Mouse (Mus musculus): ENCODE data around the gene Grin2d. TPM values are rescaled to one million over a fixed set of nuclear protein-coding genes. Genes with fewer than 3 reads are reported as not detected.

The Grin2d gene
- polyA plus RNA-seq, 1 experiment = 0.65 TPM

- Histone ChIP-seq H3K4me2 (ENCODE audit: low read depth) (no peak overlapping the region), H3K79me2 (ENCODE audit: control insufficient read depth, insufficient read depth) (no peaks in the 10 kb centered on the region), H3ac (ENCODE audit: control insufficient read depth, insufficient read length) (no peak overlapping the region), H3K27me3 (ENCODE audit: control insufficient read depth, insufficient read depth, insufficient read length) (no peaks in the 10 kb centered on the region), H3K4me3 (no peak overlapping the region), H3K36me3 (ENCODE audit: control insufficient read depth, insufficient read depth) (peaks cover 12% of the 10 kb centered on the region)
- no peak for TF ChIP-seq MYOD1 (IDR thresholded peaks at IDR 0.05; ENCODE audit: control insufficient read depth in 1 of 3, insufficient read length in 2 of 3, low read depth in 2 of 3)
- TF ChIP-seq POLR2AphosphoS2 (IDR thresholded peaks at IDR 0.05; ENCODE audit: insufficient read length, low read depth) = peak; percentile 32
These were observed 9.1 kb upstream of the Grin2d start for GRCm38 (mm10) chr7:45887246-45887645.

- Histone ChIP-seq H3K4me3 (no peak overlapping the region), H3K79me2 (ENCODE audit: control insufficient read depth, insufficient read depth) (no peaks in the 10 kb centered on the region), H3K4me2 (ENCODE audit: low read depth) (no peak overlapping the region), H3K27me3 (ENCODE audit: control insufficient read depth, insufficient read depth, insufficient read length) (no peaks in the 10 kb centered on the region), H3K36me3 (ENCODE audit: control insufficient read depth, insufficient read depth) (peaks cover 33% of the 10 kb centered on the region), H3ac (ENCODE audit: control insufficient read depth, insufficient read length) (no peak overlapping the region)
- TF ChIP-seq MAX (IDR thresholded peaks at IDR 0.05; ENCODE audit: low read depth) (no peak), MYOG (IDR thresholded peaks at IDR 0.05; ENCODE audit: control insufficient read depth in 1 of 3, insufficient read depth in 1 of 3, insufficient read length in 2 of 3, low read depth in 2 of 3) (no peak), POLR2A (IDR thresholded peaks at IDR 0.05; ENCODE audit: insufficient read length, low read depth) (no peak), MYOD1 (IDR thresholded peaks at IDR 0.05; ENCODE audit: control insufficient read depth in 1 of 3, insufficient read length in 2 of 3, low read depth in 2 of 3) (no peak), TCF12 (IDR thresholded peaks at IDR 0.05; ENCODE audit: insufficient read depth, poor library complexity, severe bottlenecking) (no peak), CEBPB (IDR thresholded peaks at IDR 0.05; ENCODE audit: insufficient read depth, poor library complexity, severe bottlenecking) (no peak), USF1 (IDR thresholded peaks at IDR 0.05; ENCODE audit: low read depth) (no peak), E2F4 (IDR thresholded peaks at IDR 0.05; ENCODE audit: insufficient read depth) (no peak), POLR2AphosphoS2 (IDR thresholded peaks at IDR 0.05; ENCODE audit: insufficient read length, low read depth) (no peak)
These were observed 2.8 kb upstream of the Grin2d start for GRCm38 (mm10) chr7:45881011-45881410.

GRCm38 (mm10) chr7:45880531-45880930 lies 2.4 kb upstream of the Grin2d start:
- no peak overlapping the region for H3K4me3 ChIP-seq
- H3K79me2 ChIP-seq (ENCODE audit: control insufficient read depth, insufficient read depth) = peaks cover 3% of the 10 kb centered on the region
- no peak overlapping the region for H3ac ChIP-seq (ENCODE audit: control insufficient read depth, insufficient read length)
- no peaks in the 10 kb centered on the region for H3K27me3 ChIP-seq (ENCODE audit: control insufficient read depth, insufficient read depth, insufficient read length)
- TF ChIP-seq CEBPB (IDR thresholded peaks at IDR 0.05; ENCODE audit: insufficient read depth, poor library complexity, severe bottlenecking) (no peak), POLR2AphosphoS2 (IDR thresholded peaks at IDR 0.05; ENCODE audit: insufficient read length, low read depth) (no peak), MYOG (IDR thresholded peaks at IDR 0.05; ENCODE audit: control insufficient read depth in 1 of 3, insufficient read depth in 1 of 3, insufficient read length in 2 of 3, low read depth in 2 of 3) (no peak), USF1 (IDR thresholded peaks at IDR 0.05; ENCODE audit: low read depth) (no peak), SRF (IDR thresholded peaks at IDR 0.05; ENCODE audit: control insufficient read depth, insufficient read length, low read depth) (no peak), TCF3 (IDR thresholded peaks at IDR 0.05; ENCODE audit: insufficient read length, low read depth) (no peak), POLR2A (IDR thresholded peaks at IDR 0.05; ENCODE audit: insufficient read length, low read depth) (no peak), MYOD1 (IDR thresholded peaks at IDR 0.05; ENCODE audit: control insufficient read depth in 1 of 3, insufficient read length in 2 of 3, low read depth in 2 of 3) (no peak), REST (IDR thresholded peaks at IDR 0.05; ENCODE audit: insufficient read depth, insufficient read length) (no peak), MAX (IDR thresholded peaks at IDR 0.05; ENCODE audit: low read depth) (no peak), E2F4 (IDR thresholded peaks at IDR 0.05; ENCODE audit: insufficient read depth) (no peak), TCF12 (IDR thresholded peaks at IDR 0.05; ENCODE audit: insufficient read depth, poor library complexity, severe bottlenecking) (no peak)
- peaks cover 33% of the 10 kb centered on the region for H3K36me3 ChIP-seq (ENCODE audit: control insufficient read depth, insufficient read depth)
- no peak overlapping the region for H3K4me2 ChIP-seq (ENCODE audit: low read depth)

GRCm38 (mm10) chr7:45876895-45877294 lies 1.3 kb downstream of the Grin2d start:
- TF ChIP-seq E2F4 (IDR thresholded peaks at IDR 0.05; ENCODE audit: insufficient read depth) = no peak
- TF ChIP-seq POLR2AphosphoS2 (IDR thresholded peaks at IDR 0.05; ENCODE audit: insufficient read length, low read depth) = no peak
- TF ChIP-seq MYOD1 (IDR thresholded peaks at IDR 0.05; ENCODE audit: control insufficient read depth in 1 of 3, insufficient read length in 2 of 3, low read depth in 2 of 3) = no peak
- TF ChIP-seq MAX (IDR thresholded peaks at IDR 0.05; ENCODE audit: low read depth) = no peak
- no peak for TF ChIP-seq MYOG (IDR thresholded peaks at IDR 0.05; ENCODE audit: control insufficient read depth in 1 of 3, insufficient read depth in 1 of 3, insufficient read length in 2 of 3, low read depth in 2 of 3)
- TF ChIP-seq REST (IDR thresholded peaks at IDR 0.05; ENCODE audit: insufficient read depth, insufficient read length) = no peak
- no peak for TF ChIP-seq SRF (IDR thresholded peaks at IDR 0.05; ENCODE audit: control insufficient read depth, insufficient read length, low read depth)
- TF ChIP-seq TCF12 (IDR thresholded peaks at IDR 0.05; ENCODE audit: insufficient read depth, poor library complexity, severe bottlenecking) = no peak
- TF ChIP-seq TCF3 (IDR thresholded peaks at IDR 0.05; ENCODE audit: insufficient read length, low read depth) = no peak
- no peak for TF ChIP-seq POLR2A (IDR thresholded peaks at IDR 0.05; ENCODE audit: insufficient read length, low read depth)
- TF ChIP-seq USF1 (IDR thresholded peaks at IDR 0.05; ENCODE audit: low read depth) = no peak
- TF ChIP-seq CEBPB (IDR thresholded peaks at IDR 0.05; ENCODE audit: insufficient read depth, poor library complexity, severe bottlenecking) = no peak
- no peak overlapping the region for H3ac ChIP-seq (ENCODE audit: control insufficient read depth, insufficient read length)
- no peaks in the 10 kb centered on the region for H3K27me3 ChIP-seq (ENCODE audit: control insufficient read depth, insufficient read depth, insufficient read length)
- H3K79me2 ChIP-seq (ENCODE audit: control insufficient read depth, insufficient read depth) = peaks cover 29% of the 10 kb centered on the region
- no peak overlapping the region for H3K4me2 ChIP-seq (ENCODE audit: low read depth)
- no peak overlapping the region for H3K4me3 ChIP-seq
- peaks cover 21% of the 10 kb centered on the region for H3K36me3 ChIP-seq (ENCODE audit: control insufficient read depth, insufficient read depth)

All from myocyte (in vitro differentiated cells).